Mouse (Mus musculus) mature B cell (primary cell): ENCODE measurements around the gene Mark1.

ENCODE experiments used
- in situ Hi-C: fragments of 300-500 bp; cut with MboI; formaldehyde crosslinking; loops from 2 replicates; pipeline ENCODE4 v1.14.3; 2019

Gene Mark1

DNA sequence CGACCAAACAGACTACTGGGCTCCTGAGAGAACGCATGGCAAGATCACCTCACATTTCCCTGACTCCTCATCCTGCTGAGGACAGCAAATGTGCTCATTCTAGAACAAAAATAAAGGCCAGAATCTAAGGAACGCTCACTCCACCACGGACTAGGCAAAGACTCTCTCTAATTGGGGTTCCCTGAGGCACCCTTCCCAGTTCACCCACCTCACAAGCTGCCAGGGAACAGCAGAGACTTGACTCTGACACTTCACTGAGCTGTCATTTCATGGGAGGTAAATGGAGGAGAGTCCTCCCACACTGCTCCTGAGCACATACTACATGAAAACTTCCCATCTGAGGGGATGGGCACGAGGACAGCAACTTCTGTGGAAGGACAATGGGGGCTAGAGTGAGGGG lies 37.5 kb downstream of the Mark1 start:
- in situ Hi-C loops: no loop called here

DNA sequence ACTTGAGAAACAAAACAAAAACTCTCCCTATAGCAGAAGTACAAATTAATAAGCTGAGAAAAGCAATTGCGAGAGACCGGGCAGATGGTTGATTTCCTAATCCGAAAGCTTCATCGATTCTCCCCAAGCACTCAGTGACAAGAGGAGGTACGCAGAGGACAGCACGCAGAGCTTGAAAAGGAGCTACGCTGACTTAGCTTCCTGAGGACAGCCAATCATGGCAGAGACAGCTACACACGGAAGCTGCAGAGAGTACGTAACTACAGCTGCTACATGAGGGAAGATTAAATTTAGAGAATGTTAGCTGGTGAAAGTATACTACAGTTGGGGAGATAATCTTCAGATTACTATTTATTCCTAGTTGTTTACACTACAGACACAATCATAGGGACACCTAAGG lies 40.6 kb downstream of the Mark1 start:
- in situ Hi-C loops: no loop called here

DNA sequence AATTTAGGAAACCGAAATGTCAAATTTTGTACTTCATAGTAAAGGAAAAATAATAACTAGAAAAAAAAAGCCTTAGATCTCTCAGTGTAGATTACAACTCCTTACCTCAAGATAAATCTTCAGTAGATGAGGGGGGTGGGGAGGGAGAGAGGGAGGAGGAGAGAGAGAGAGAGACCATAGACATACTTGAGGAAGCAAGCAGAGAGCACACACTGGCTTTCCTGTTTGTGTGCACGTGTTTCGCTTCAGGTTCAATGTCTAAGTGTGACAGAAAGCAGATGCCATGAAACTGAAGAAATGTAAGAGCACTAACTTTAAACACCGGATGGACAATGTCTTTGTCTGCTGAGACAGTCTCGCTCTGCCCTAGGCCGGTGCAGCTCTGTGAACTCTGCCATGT lies 41.0 kb downstream of the Mark1 start:
- in situ Hi-C loops: no loop called here

DNA sequence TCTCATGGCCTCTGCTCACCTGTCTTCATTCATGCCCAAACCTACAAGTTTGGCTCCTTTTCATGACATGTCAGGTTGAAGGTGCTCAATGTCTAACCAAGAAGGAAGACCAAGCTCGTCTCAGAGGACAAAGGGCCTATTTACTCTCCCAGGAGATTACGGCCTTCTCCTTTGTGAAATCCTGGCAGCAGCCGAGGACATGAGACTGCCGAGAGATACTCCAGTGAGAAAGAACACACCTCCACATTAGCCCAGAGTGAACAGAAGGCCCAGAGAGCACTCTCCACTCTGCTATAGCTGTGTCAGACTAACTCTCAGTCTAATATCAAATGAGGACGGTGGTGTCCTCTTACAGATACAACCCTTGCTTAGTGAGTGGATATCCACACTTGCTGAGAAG lies 47.6 kb downstream of the Mark1 start:
- in situ Hi-C loops: no loop called here

DNA sequence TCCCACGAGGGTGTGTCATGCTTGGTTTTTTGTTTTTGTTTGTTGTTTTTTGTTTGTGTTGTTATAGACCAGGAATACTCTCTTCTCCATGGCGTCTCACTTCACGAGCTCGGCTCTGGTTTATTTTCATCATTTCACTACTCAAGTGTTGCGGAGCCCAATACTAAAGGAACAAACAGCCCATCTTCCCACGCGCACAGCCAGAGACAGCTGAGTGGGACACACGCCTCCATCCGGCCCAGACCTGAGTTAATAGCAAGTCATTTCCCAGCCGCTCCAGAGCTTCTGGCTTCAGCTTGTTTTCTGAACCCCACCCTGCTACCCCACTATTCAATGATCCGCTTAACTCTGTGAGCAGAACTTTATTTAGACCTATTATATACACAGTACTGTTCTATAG lies 48.3 kb downstream of the Mark1 start:
- in situ Hi-C loops: no loop called here

DNA sequence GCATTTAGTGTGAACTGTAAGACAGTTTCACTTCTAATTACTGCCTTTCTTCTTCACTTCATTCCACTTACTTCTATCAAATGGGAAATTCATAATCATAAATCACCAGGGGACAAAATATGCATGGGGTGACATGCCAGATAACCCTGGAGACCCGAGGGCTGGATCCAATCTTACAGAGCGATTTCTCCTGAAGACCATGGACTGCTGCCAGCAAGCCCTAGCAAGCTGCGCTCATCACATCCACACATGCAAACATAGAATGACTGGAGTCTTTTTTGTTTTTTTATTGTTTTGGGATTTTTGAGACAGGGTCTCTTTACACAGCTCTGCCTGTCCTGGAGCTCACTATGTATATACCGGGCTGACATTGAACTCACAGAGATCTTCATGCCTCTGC lies 61.3 kb downstream of the Mark1 start:
- in situ Hi-C loops: no loop called here

DNA sequence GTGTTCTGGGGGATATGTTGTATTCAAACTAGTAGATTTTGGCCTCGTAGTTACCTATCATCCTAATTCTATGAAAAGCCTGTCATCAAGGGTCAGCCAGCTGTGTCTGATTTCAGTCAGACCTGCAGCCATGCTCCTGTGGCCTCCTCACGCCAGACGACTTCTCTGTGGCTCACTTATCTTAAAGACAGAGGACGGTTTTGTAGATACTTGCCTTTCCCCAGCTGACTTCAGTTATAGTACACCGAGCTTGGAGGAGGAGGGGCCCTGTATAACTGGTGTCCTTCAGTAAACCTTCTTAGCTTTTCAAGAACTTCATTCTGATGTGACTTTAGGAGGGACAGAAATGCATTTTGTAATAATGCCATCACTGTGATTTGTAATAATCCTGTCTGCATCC lies 63.4 kb downstream of the Mark1 start:
- in situ Hi-C loops: no loop called here

DNA sequence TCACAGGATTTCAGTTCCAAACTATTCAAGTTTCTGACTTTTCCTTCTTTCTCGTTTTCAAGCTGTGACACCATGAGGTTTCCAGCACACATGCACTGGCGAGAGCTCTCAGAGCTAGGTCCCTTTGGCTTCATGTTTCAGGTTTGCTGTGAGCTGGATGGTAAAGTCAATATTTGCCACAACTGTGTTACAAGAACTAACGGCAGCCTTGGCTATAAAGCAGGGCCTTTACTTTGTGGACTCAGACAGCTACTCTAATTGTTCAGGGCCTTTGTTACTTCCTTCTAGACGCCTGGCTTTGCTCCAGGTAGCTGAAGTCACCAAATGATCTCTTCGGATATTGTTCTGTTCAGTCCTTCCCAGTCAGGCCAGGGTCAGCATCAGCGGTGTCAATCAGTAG lies 63.9 kb downstream of the Mark1 start:
- in situ Hi-C loops: no loop called here

DNA sequence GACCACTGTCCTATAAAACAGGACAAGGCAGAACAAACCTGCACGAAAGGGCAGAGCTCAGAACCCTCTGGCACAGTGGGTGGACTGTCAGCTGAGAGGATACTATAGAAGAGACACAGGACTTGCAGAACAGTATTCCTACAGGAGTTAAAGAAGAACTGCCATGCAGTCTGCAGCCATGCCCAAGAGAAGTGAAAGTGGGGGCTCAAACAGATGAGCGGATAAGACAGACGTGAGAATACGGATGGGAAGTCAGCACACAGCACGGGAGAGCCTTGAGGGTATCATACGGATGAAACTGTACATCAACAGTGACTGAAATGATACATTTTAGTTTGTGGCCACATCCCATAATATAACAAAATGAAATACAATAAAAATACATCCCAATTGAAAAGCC lies 68.3 kb downstream of the Mark1 start:
- in situ Hi-C loops: no loop called here

DNA sequence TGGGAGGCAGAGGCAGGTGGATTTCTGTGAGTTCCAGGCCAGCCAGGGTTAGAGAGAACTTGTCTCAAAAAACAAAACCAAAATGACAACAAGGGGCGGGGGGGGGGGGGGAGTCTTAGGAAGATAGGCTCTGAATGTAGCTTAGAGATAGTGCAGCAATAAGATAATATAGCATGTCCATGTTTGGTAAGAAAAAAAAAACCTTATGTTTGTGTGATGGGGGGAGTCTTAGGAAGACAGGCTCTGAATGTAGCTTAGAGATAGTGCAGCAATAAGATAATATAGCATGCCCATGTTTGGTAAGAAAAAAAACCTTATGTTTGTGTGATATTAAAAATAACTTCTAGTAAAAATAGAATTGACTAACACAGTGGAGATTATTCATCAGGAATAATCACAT lies 71.0 kb downstream of the Mark1 start:
- in situ Hi-C loops: no loop called here

DNA sequence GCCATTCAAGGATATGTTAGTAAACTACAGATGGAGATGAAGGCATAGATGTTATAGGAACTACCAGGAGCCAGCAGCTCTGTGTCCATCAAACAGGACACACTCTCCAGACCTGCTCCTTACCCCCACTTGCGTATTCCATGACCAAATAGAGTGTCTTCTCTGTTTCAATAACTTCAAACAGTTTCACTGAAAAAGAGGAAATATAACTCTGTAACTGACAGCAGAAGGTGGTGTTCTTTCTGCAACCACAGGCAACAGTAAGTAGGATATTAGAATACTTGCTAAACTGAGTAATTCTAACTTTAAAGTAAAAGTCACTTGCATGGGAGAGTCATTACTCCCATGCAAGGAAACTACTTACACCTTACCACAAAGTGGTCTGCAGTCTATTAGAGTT lies 71.5 kb downstream of the Mark1 start:
- in situ Hi-C loops: no loop called here

DNA sequence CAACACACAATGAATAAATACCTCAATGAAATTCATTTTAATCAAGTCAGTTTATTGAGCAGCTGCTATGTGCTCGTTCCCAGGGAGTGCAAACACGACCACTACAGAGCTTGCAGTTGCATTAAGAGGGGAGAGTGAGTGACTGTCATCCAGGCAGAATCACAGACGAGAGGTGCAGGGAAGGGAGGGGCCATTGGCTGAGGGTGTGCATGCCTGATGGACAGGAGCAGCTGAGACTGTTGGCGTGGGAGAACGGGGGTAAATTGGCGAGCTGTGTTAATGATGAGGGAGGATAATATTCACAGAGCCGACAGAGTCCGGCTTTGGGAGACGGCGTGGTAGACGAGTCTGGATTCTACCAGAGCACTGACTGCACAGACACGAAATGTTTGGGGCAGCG lies 76.5 kb downstream of the Mark1 start:
- in situ Hi-C loops: no loop called here

DNA sequence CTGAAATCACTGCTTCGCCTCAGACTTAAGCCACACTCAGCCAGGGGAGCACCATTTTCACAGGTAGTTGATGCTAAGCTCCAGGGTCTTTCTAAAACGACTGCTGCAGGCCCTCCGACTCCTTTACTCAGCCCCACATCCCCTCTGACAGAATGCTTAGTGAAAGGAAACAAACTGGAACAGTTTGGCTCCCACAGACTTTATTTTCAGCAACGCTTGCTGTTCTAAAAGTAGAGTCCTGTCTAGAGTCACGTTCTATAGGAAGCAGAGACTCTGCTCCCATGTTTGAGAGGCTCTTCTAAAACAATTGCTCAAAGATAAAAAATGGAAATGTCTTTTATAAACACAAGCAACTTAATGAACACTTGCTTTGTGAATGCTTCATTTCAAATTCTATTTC lies 79.3 kb downstream of the Mark1 start:
- in situ Hi-C loops: no loop called here

DNA sequence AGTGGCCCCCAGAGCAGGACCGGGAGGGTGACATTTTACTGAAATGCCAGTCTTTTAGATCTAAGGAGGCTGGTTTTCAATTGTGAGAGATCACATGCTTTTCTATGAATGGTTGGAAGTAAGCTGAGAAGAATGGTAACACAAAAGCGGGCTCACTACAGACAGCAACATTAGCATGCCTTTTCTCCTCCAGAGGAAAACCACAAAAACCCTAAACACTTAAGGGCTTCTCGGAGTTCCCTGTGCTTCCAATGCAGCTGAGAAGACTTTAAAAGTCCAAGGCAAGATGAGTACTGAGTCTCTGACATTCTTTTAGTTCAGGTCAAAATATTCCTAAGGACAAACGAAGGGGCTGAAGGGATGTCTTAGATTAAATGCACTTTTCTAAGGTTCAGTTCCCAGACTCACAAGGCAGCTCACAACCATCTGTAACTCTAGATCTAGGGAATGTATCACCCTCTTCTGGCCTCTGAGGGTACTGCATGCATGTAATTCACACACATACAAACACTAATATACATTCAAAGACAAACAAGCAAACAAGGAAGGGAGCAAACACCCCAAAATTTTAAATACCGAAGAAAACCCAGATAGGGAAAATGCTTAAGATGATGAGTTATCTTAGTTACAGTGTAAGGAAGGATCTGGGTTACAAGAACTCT lies 81.0 kb downstream of the Mark1 start:
- in situ Hi-C loops: no loop called here

DNA sequence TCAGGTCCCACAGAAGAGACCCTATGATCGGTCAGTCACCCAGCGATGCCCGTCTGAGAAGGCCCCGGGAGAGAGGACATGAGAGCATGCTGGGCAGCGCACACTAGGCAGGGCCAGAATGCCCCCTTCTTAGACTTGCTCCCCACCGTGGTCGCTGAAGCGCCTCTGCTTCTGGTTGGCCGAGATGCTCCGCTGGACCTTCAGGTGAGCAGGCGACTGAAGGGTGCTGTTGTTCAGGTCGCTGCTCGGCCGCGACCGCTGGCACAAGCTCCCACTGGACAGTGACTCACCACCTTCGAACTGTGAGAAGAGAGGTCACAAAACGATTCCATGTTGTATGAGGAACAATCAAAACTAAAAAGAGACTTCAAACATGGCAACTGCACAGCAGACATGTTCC lies 87.0 kb downstream of the Mark1 start:
- in situ Hi-C loops: no loop called here

DNA sequence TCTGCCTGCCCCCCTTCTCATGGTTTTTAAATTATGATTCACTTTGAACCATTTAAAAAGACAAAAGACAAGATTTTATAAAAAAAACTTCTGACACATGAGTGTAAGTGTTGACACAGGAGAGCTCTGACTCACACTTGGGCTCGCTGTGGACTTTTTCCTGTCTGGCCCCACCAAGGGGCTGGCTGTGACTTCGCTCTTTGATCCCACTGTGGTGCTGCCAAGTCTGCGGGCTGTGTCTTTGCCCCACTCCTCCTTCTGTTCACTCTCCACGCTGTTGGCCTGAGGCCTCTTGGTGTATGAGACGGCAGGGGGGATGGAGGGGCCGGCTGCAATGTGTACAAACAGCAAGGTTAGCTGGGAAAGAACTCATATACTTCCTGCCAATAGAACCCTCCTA lies 87.5 kb downstream of the Mark1 start:
- in situ Hi-C loops: no loop called here

DNA sequence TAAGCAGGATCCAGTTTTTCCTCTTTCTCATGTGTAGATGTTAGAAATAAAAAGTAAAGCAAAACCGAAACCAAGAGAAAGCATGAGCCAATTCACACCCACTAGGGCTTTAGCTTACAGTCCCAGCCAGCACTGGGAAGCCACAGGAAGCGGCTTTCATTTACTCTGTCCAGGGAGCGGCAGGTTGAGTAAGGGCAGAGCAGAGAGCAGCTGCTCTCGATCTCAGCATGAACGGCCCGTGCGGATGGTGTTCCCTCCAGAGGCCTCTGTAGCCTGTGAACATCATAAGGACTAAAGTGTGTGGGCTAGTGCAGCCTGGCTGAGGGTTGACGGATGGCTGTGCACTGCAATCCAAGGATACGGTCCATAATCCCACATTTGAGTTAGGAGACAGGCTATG lies 90.8 kb downstream of the Mark1 start:
- in situ Hi-C loops: no loop called here

DNA sequence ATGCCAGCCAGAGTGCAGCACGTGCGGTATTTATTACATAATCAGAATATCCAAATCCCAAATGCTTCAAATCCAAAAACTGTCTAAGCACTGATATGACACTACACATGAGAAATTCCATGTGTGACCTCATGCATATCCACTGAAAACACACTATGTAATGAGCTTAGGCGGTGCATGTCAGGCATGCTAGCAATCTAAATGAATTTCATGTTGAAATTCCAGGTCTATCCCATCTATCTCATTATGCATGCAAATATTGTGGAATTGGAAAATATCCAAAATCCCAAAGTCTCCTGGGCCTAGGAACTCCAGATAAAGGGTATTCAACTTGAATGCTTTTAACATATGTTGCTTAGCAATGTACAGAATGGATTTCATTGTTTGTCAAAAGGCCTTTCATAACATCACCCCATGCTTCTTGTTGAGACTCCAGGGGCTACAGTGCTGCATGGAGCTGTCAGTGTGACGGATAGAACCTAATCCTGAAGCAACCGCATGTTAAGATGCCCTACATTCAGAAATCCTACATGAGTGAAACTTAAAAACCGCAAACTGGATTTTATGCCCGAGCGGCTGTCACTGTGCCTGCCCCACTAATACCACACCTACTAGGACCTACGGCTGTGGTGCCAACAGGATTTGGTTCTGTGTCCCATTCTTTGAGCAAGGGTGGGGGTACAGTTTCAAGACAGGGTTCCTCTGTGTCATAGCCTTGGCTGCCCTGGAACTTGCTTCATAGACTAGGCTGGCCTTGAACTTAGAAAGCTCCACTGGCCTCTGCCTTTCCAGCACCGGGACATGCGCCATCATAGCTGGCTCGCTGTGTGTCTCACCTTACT lies 93.2 kb downstream of the Mark1 start:
- in situ Hi-C loops: no loop called here

DNA sequence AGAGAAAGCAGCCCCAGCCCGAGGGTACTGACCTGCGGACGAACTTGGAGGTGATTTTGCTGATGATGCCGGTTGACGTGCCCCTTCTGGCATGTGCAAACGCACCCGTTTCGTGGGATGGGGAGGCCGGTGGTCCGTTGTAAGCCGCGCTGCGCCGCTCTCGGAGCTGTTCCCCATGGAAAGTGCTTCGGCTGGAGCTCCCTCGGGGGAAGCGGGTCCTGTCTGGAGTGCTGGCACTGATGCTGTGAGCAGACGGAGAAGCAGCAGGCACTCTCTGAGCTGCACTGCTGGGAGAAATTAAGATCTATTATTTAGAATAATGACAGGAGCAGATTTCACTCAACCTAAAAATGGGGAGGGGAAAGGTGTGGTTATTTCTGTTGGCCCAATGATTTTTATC lies 94.0 kb downstream of the Mark1 start:
- in situ Hi-C loops: no loop called here

DNA sequence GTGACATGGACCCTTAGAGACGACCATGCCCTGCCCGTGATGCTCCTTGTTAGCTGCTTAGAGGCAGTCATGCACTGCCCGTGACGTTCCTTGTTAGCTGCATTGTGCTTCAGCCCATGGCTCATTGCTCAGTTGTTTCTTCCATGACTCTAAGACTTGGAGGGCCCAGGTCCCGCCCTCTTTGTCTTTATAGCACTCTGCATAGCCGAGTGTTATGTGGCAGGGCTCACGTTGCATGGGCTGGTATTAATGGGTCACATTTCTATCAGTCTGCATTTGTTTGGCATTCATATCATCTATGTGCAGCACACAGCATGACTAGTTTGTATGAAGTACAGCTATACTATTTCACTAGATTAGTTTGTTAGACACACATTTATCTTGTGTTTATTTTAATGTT lies 95.7 kb downstream of the Mark1 start:
- in situ Hi-C loops: no loop called here

DNA sequence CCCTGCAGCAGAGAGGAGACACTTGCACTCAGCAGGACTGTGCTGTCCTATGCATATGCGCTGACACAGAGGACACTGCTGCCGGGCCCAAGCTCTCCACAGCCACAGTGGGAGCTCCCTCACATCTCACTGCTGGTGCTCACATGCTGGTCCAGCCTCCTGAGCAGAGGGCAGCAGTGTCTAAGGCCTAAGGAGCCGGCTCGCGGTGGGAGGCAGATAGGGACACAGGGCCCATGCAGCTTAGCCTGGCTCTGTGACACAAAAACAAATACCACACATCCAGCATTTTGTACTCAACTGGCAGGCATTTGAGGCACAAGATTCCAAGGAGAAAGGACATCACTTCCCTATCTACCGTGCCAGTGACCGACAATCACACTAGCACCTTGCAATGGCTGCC lies 96.5 kb downstream of the Mark1 start:
- in situ Hi-C loops: no loop called here

DNA sequence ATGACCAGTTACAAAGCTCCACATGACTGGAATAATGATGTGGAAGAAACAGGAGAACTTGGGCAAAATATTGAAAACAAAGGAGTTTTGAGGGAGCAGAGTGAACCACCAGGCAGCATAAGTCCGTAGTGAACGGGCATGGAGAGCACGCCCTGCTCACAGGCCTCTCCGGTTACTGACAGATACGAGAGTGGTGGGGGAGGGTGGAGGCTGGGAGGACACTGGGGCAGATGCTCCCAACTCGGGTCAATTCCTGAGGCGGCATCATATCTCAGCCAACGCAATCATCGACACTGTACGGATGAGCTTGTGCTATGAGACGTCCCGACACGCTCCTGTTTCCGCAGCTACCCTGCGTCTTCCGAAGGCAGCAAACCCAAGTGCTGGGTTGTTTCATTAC lies 102.0 kb downstream of the Mark1 start:
- in situ Hi-C loops: no loop called here

DNA sequence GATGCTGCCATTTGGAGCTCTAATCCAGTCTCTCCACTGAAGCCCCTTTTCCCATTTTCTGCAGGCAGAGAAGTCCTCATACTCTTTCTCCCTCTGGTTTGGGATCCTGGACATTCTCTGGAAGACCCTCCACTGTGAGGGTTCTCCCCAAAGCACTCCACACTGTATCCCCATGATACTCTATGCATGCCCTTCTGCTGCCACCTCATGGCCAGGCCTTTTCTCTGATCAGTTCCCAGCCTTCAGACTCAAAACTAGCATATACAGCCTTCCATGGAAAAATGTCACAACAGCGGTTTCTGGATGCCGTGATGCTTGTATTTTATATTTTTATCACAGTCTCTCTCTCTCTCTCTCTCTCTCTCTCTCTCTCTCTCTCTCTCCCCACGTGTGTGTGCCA lies 107.4 kb downstream of the Mark1 start:
- in situ Hi-C loops: no loop called here

DNA sequence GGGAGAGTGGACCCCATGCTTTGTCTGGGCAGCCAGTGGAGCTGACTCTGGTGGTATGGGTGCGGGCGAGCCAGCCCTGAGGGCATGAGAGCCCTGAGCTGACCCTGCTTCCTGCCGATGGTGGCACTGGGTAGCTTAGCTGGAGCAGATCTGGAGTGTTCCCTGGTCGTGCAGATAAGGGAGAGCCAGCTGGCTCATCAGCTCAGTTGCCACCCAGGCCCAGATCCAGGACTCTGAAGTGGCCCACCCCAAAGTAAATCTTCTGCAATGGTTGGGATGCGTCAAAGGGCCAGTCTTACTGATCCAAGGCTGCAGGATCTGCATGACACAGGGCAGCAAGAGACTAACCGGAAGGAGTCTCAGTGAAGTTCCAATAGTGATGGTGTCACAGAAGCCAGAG lies 109.9 kb downstream of the Mark1 start:
- in situ Hi-C loops: no loop called here
